Mouse (Mus musculus) MEL (cell line): ENCODE results near the gene Klf12. TPM values are rescaled to one million over a fixed set of nuclear protein-coding genes. Genes with fewer than 3 reads are reported as not detected.

Source experiments
- DNase-seq: peaks from one replicate; pipeline ENCODE4 v3.0.0; 2011; ENCODE audit warnings: low read depth, low spot score
- H3K27ac ChIP-seq: 2 replicates; pipeline ENCODE4 v1.5.1; 2012; ENCODE audit warnings: low read depth, mild to moderate bottlenecking, control low read depth, low read length, moderate library complexity; ENCODE audit not compliant: control insufficient read depth
- H3K27me3 ChIP-seq, 2 experiments: fragments of 150-350 bp in 1 of 2; sonication (generic) in 1 of 2; 2 replicates each; pipeline ENCODE4 v1.6.1; 2012; ENCODE audit warnings: low read length in 2 of 2, mild to moderate bottlenecking in 2 of 2, improper control_type of control experiment in 1 of 2, moderate library complexity in 1 of 2; ENCODE audit not compliant: insufficient read depth in 2 of 2, control insufficient read depth in 1 of 2
- H3K36me3 ChIP-seq, 2 experiments: 2 replicates each; pipeline ENCODE4 v1.6.1; 2012 to 2014; ENCODE audit warnings: low read length in 2 of 2, improper control_type of control experiment in 1 of 2, inconsistent platforms in 1 of 2, mild to moderate bottlenecking in 1 of 2; ENCODE audit not compliant: insufficient read depth in 2 of 2, control insufficient read depth in 1 of 2
- H3K4me1 ChIP-seq, 2 experiments: fragments of 150-350 bp in 1 of 2; sonication (generic) in 1 of 2; 2 replicates each; pipeline ENCODE4 v1.6.1; 2012; ENCODE audit warnings: low read length in 2 of 2, improper control_type of control experiment in 1 of 2, mild to moderate bottlenecking in 1 of 2; ENCODE audit not compliant: insufficient read depth in 2 of 2, control insufficient read depth in 1 of 2
- H3K4me3 ChIP-seq, 2 experiments: fragments of 150-350 bp in 1 of 2; sonication (generic) in 1 of 2; 2 replicates each; pipeline ENCODE4 v1.5.1; 2012; ENCODE audit warnings: low read depth in 2 of 2, low read length in 2 of 2, mild to moderate bottlenecking in 2 of 2, moderate library complexity in 2 of 2, control low read depth in 1 of 2, improper control_type of control experiment in 1 of 2; ENCODE audit not compliant: control insufficient read depth in 1 of 2, insufficient read depth in 1 of 2
- H3K79me2 ChIP-seq: 2 replicates; pipeline ENCODE4 v1.6.1; 2012; ENCODE audit warnings: mild to moderate bottlenecking, low read length, moderate library complexity; ENCODE audit not compliant: control insufficient read depth, poor library complexity, insufficient read depth
- H3K9ac ChIP-seq: 2 replicates; pipeline ENCODE4 v1.6.1; 2012; ENCODE audit warnings: low read depth, mild to moderate bottlenecking, control low read depth, low read length, moderate library complexity; ENCODE audit not compliant: control insufficient read depth, poor library complexity, severe bottlenecking
- H3K9me3 ChIP-seq: fragments of 150-350 bp; sonication (generic); replicated peaks from 2 replicates; pipeline ENCODE4 v1.6.1; 2012; ENCODE audit warnings: mild to moderate bottlenecking, low read length, improper control_type of control experiment, moderate library complexity; ENCODE audit not compliant: insufficient read depth
- CHD2 ChIP-seq: IDR thresholded peaks from 2 replicates; pipeline ENCODE4 v1.6.1; 2011; ENCODE audit warnings: low read length, improper control_type of control experiment
- E2F4 ChIP-seq: IDR thresholded peaks from 2 replicates; pipeline ENCODE4 v1.6.1; 2011; ENCODE audit warnings: low read depth, low read length, improper control_type of control experiment, borderline replicate concordance
- GABPA ChIP-seq: IDR thresholded peaks from 2 replicates; pipeline ENCODE4 v1.6.1; 2012; ENCODE audit warnings: low read depth, mild to moderate bottlenecking, inconsistent platforms, low read length, improper control_type of control experiment, moderate library complexity
- GATA1 ChIP-seq: IDR thresholded peaks from 2 replicates; pipeline ENCODE4 v1.6.1; 2011; ENCODE audit warnings: low read depth, low read length, improper control_type of control experiment
- HCFC1 ChIP-seq: IDR thresholded peaks from 2 replicates; pipeline ENCODE4 v1.6.1; 2012; ENCODE audit warnings: low read depth, mild to moderate bottlenecking, inconsistent platforms, low read length, improper control_type of control experiment, moderate library complexity
- MAFK ChIP-seq: IDR thresholded peaks from 2 replicates; pipeline ENCODE4 v1.6.1; 2011; ENCODE audit warnings: low read depth, mild to moderate bottlenecking, low read length, improper control_type of control experiment, borderline replicate concordance
- MAX ChIP-seq: IDR thresholded peaks from 2 replicates; pipeline ENCODE4 v1.6.1; 2011; ENCODE audit warnings: low read length, improper control_type of control experiment
- MXI1 ChIP-seq: IDR thresholded peaks from 2 replicates; pipeline ENCODE4 v1.6.1; 2011; ENCODE audit warnings: mild to moderate bottlenecking, low read depth, low read length, improper control_type of control experiment
- MYB ChIP-seq: IDR thresholded peaks from 2 replicates; pipeline ENCODE4 v1.6.1; 2011; ENCODE audit warnings: mild to moderate bottlenecking, low read depth, low read length, improper control_type of control experiment
- NELFE ChIP-seq: IDR thresholded peaks from 2 replicates; pipeline ENCODE4 v1.6.1; 2011; ENCODE audit warnings: low read depth, low read length, improper control_type of control experiment
- NRF1 ChIP-seq: IDR thresholded peaks from 2 replicates; pipeline ENCODE4 v1.6.1; 2014; ENCODE audit warnings: low read depth, mild to moderate bottlenecking, inconsistent platforms, low read length, improper control_type of control experiment, moderate library complexity; ENCODE audit not compliant: poor library complexity, insufficient read depth, severe bottlenecking
- POLR2A ChIP-seq, 2 experiments: IDR thresholded peaks; 2 replicates each; pipeline ENCODE4 v1.6.1; 2011 to 2012; ENCODE audit warnings: low read length in 2 of 2, mild to moderate bottlenecking in 2 of 2, control low read depth in 1 of 2, improper control_type of control experiment in 1 of 2, low read depth in 1 of 2, moderate library complexity in 1 of 2; ENCODE audit not compliant: control insufficient read depth in 1 of 2, insufficient read depth in 1 of 2, poor library complexity in 1 of 2
- POLR2AphosphoS2 ChIP-seq: IDR thresholded peaks from 2 replicates; pipeline ENCODE4 v1.6.1; 2011; ENCODE audit warnings: low read length, improper control_type of control experiment
- POLR2AphosphoS5 ChIP-seq: IDR thresholded peaks from 2 replicates; pipeline ENCODE4 v1.6.1; 2012; ENCODE audit warnings: low read depth, borderline replicate concordance, mild to moderate bottlenecking, inconsistent platforms, low read length, moderate library complexity, mixed read lengths
- RAD21 ChIP-seq: IDR thresholded peaks from 2 replicates; pipeline ENCODE4 v1.6.1; 2011; ENCODE audit warnings: mild to moderate bottlenecking, low read depth, low read length, improper control_type of control experiment
- SIN3A ChIP-seq: IDR thresholded peaks from 2 replicates; pipeline ENCODE4 v1.6.1; 2012; ENCODE audit warnings: low read length, improper control_type of control experiment, inconsistent platforms
- SMC3 ChIP-seq: IDR thresholded peaks from 2 replicates; pipeline ENCODE4 v1.6.1; 2011; ENCODE audit warnings: low read depth, low read length, improper control_type of control experiment
- TAL1 ChIP-seq: IDR thresholded peaks from 2 replicates; pipeline ENCODE4 v1.6.1; 2012; ENCODE audit warnings: mild to moderate bottlenecking, inconsistent platforms, low read length, moderate library complexity, mixed read lengths
- TCF12 ChIP-seq: IDR thresholded peaks from 2 replicates; pipeline ENCODE4 v1.6.1; 2014; ENCODE audit warnings: low read depth, mild to moderate bottlenecking, inconsistent platforms, low read length, improper control_type of control experiment, moderate library complexity
- UBTF ChIP-seq: IDR thresholded peaks from 2 replicates; pipeline ENCODE4 v1.6.1; 2012; ENCODE audit warnings: low read depth, mild to moderate bottlenecking, inconsistent platforms, low read length, improper control_type of control experiment, moderate library complexity, borderline replicate concordance; ENCODE audit not compliant: insufficient read depth
- USF2 ChIP-seq, 2 experiments: IDR thresholded peaks; 2 replicates each; pipeline ENCODE4 v1.6.1; 2011 to 2012; ENCODE audit warnings: improper control_type of control experiment in 2 of 2, low read length in 2 of 2, borderline replicate concordance in 1 of 2, inconsistent platforms in 1 of 2, low read depth in 1 of 2, mild to moderate bottlenecking in 1 of 2; ENCODE audit not compliant: insufficient read depth in 1 of 2
- ZKSCAN1 ChIP-seq: IDR thresholded peaks from 2 replicates; pipeline ENCODE4 v1.6.1; 2012; ENCODE audit warnings: low read depth, mild to moderate bottlenecking, inconsistent platforms, low read length, improper control_type of control experiment, moderate library complexity
- polyA plus RNA-seq, 2 experiments: library from polyadenylated mRNA; stranded (reverse) in 1 of 2; unstranded in 1 of 2; fragments of >175 nt in 1 of 2; fragments of >200 nt in 1 of 2; gene quantifications; 2 replicates each; pipeline versions ENCODE4 v1.2.1 to v1.2.4; 2012; ENCODE audit warnings: low replicate concordance in 2 of 2, low read depth in 1 of 2; ENCODE audit not compliant: insufficient read length in 2 of 2, insufficient read depth in 1 of 2, missing spikeins in 1 of 2
- total RNA-seq: library from RNA; depleted of rRNA; stranded (reverse); fragments of 300-350 nt; gene quantifications from 2 replicates; pipeline ENCODE4 v1.2.3, GENCODE M21; 2012

Klf12 gene
- total and polyA plus RNA-seq, 3 experiments = 0.42 to 1.2 TPM; not detected in 1

GRCm38 (mm10) chr14:100243046-100243445 is 41.4 kb downstream of the Klf12 start:
- Histone ChIP-seq H3K9ac (no peak overlapping the region), H3K9me3 (no peaks in the 10 kb centered on the region), H3K4me1 (no peaks in the 10 kb centered on the region), H3K36me3 (no peaks in the 10 kb centered on the region), H3K27me3 (no peaks in the 10 kb centered on the region), H3K27ac (no peak overlapping the region)
- DNase-seq = no peak
- no peak for TF ChIP-seq MAX
- no peak for TF ChIP-seq CHD2
- no peak for TF ChIP-seq GABPA
- TF ChIP-seq, all 39 proteins: peak for 0
- Histone ChIP-seq H3K79me2 (no peaks in the 10 kb centered on the region), H3K4me3 (no peak overlapping the region)

DNA sequence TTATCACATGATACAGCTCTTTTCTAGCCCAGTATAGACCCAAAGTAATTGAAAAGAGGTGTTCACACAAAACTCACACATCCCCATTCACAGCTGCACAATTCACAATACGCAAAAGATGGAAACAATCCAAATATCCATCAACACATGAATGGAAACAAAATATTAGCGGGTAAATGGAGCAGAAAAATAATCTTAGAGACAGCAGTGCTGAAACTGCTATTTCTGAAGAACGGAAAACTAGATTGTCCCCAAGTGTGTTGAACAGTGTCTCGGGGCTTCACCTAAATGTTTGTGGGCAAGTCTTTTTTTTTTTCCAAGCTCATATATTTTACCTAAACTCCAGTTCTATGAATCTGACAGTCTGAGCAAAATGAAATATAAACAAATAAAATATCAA is 44.6 kb downstream of the Klf12 start:
- Histone ChIP-seq H3K9ac (no peak overlapping the region), H3K27me3 (no peaks in the 10 kb centered on the region), H3K79me2 (no peaks in the 10 kb centered on the region), H3K4me1 (no peaks in the 10 kb centered on the region), H3K9me3 (no peaks in the 10 kb centered on the region), H3K4me3 (no peak overlapping the region), H3K36me3 (no peaks in the 10 kb centered on the region), H3K27ac (no peak overlapping the region)
- no peak for TF ChIP-seq SIN3A
- TF ChIP-seq MAFK = no peak
- TF ChIP-seq MXI1 = no peak
- no peak for TF ChIP-seq E2F4
- TF ChIP-seq POLR2AphosphoS2 = no peak
- TF ChIP-seq CHD2 = no peak
- no peak for TF ChIP-seq HCFC1
- no peak for TF ChIP-seq POLR2AphosphoS5
- no peak for TF ChIP-seq POLR2A (IDR thresholded peaks at IDR 0.05; ENCODE audit: control insufficient read depth in 1 of 2, insufficient read depth in 1 of 2, low read depth in 1 of 2, low read length in 2 of 2, poor library complexity in 1 of 2)
- TF ChIP-seq ZKSCAN1 = no peak
- TF ChIP-seq TAL1 = no peak
- TF ChIP-seq NELFE = no peak
- no peak for DNase-seq

DNA sequence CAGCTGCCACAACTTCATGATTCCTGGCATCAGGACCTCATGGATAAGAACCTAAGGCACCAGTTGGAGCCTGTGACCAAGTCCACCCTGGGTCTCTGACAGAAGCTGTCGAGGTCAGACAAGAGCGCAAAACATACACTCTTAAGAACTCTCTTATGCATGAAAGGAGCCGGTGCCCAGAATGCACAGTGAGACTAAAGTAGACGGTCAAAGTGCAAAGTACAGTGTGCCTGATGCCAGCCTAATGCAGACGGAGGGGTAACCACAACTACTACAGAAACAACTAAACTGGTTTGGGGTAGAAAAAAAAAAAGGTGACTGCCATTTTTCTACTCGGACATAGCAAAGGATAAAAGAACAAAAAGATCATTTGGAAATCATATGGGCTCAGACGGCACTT is 47.7 kb downstream of the Klf12 start:
- Histone ChIP-seq H3K4me1 (no peaks in the 10 kb centered on the region), H3K36me3 (no peaks in the 10 kb centered on the region), H3K27ac (no peak overlapping the region), H3K9me3 (no peaks in the 10 kb centered on the region), H3K79me2 (no peaks in the 10 kb centered on the region), H3K4me3 (no peak overlapping the region)
- TF ChIP-seq E2F4 = no peak
- TF ChIP-seq RAD21 = no peak
- no peak for TF ChIP-seq TCF12
- TF ChIP-seq POLR2AphosphoS5 = no peak
- TF ChIP-seq USF2 (IDR thresholded peaks at IDR 0.05; ENCODE audit: borderline replicate concordance in 1 of 2, insufficient read depth in 1 of 2, low read depth in 1 of 2, low read length in 2 of 2) = no peak
- TF ChIP-seq POLR2A (IDR thresholded peaks at IDR 0.05; ENCODE audit: control insufficient read depth in 1 of 2, insufficient read depth in 1 of 2, low read depth in 1 of 2, low read length in 2 of 2, poor library complexity in 1 of 2) = no peak
- no peak for TF ChIP-seq GATA1
- no peak for TF ChIP-seq UBTF
- TF ChIP-seq MYB = no peak
- no peak for TF ChIP-seq GABPA
- TF ChIP-seq NRF1 = no peak
- no peak for TF ChIP-seq SMC3
- no peak for TF ChIP-seq MAX
- TF ChIP-seq MAFK = no peak
- TF ChIP-seq, all 39 proteins: peak for 0
- no peak for DNase-seq
- H3K27me3 ChIP-seq = no peaks in the 10 kb centered on the region
- no peak overlapping the region for H3K9ac ChIP-seq
